Mouse (Mus musculus) embryonic facial prominence, embryonic 11.5 days (tissue): ENCODE measurements around the gene 2510002D24Rik. TPM values are rescaled to one million over a fixed set of nuclear protein-coding genes. Genes with fewer than 3 reads are reported as not detected.

ENCODE experiments used
- ATAC-seq: fragments of 200-750 bp; cut with Nextera tagmentation; replicated peaks from 2 replicates; pipeline ENCODE4 v1.8.0; 2017; ENCODE audit warnings: low read depth; ENCODE audit not compliant: insufficient number of reproducible peaks, low FRiP score, low TSS enrichment
- DNase-seq: peaks from one replicate; pipeline ENCODE4 v3.0.0-alpha.2; 2015; ENCODE audit warnings: low spot score
- H3K27ac ChIP-seq: fragments of 300-500 bp; sonication (generic); replicated peaks from 2 replicates; pipeline ENCODE4 v1.5.1; 2014; ENCODE audit warnings: mild to moderate bottlenecking, low read depth, low read length, control low read depth
- H3K27me3 ChIP-seq: fragments of 300-500 bp; sonication (generic); 2 replicates; pipeline ENCODE4 v1.6.1; 2014; ENCODE audit warnings: mild to moderate bottlenecking, low read length, moderate library complexity, mixed read lengths; ENCODE audit not compliant: control insufficient read depth, insufficient read depth
- H3K36me3 ChIP-seq: fragments of 300-500 bp; sonication (generic); replicated peaks from 2 replicates; pipeline ENCODE4 v1.6.1; 2014; ENCODE audit warnings: low read depth, mild to moderate bottlenecking, low read length, moderate library complexity, mixed read lengths; ENCODE audit not compliant: control insufficient read depth, insufficient read depth
- H3K4me1 ChIP-seq: fragments of 300-500 bp; sonication (generic); 2 replicates; pipeline ENCODE4 v1.6.1; 2014; ENCODE audit warnings: low read length, mixed read lengths; ENCODE audit not compliant: control insufficient read depth, insufficient read depth
- H3K4me2 ChIP-seq: fragments of 300-500 bp; sonication (generic); 2 replicates; pipeline ENCODE4 v1.6.1; 2014; ENCODE audit warnings: low read depth, mild to moderate bottlenecking, control low read depth, low read length, moderate library complexity
- H3K4me3 ChIP-seq: fragments of 300-500 bp; sonication (generic); 2 replicates; pipeline ENCODE4 v1.5.1; 2014; ENCODE audit warnings: low read depth, low read length, control low read depth
- H3K9ac ChIP-seq: fragments of 300-500 bp; sonication (generic); replicated peaks from 2 replicates; pipeline ENCODE4 v1.6.1; 2014; ENCODE audit warnings: mild to moderate bottlenecking, control low read depth, low read length
- H3K9me3 ChIP-seq: fragments of 300-500 bp; sonication (generic); replicated peaks from 2 replicates; pipeline ENCODE4 v1.6.1; 2016; ENCODE audit warnings: mild to moderate bottlenecking, low read length, inconsistent platforms, mixed read lengths; ENCODE audit not compliant: control insufficient read depth
- WGBS: fragments of 180-500 bp; shearing (Covaris S2); extraction: QIAGEN DNeasy Blood & Tissue Kit; methylation state at CpG from one replicate; pipeline ENCODE4 v1.1.7; 2014; 5-methylcytosine and 5-hydroxymethylcytosine counted together
- polyA plus RNA-seq: library from polyadenylated mRNA; unstranded; fragments of >200 nt; fragmentation: Nextera tagmentation; extraction: Ambion mirVana; gene quantifications from 2 replicates; pipeline ENCODE4 v1.2.1, GENCODE M21; 2014

The 2510002D24Rik gene
- polyA plus RNA-seq, 1 experiment from 2014 or later: 16.4 TPM

- Histone ChIP-seq H3K4me2 (no peak overlapping the region), H3K9me3 (no peaks in the 10 kb centered on the region), H3K36me3 (peaks cover 7% of the 10 kb centered on the region), H3K9ac (no peak overlapping the region), H3K4me3 (no peak overlapping the region), H3K27ac (no peak overlapping the region), H3K27me3 (no peaks in the 10 kb centered on the region), H3K4me1 (no peaks in the 10 kb centered on the region)
- ATAC-seq (no peak), DNase-seq (no peak)
- 93% methylated on average over 2 of the region's 2 CpGs for WGBS
These were observed 30.6 kb upstream of the 2510002D24Rik start for GRCm38 (mm10) chr16:18805746-18806145.

- H3K27me3 ChIP-seq: no peaks in the 10 kb centered on the region
- H3K4me2 ChIP-seq: no peak overlapping the region
- no peak for ATAC-seq
- no peaks in the 10 kb centered on the region for H3K9me3 ChIP-seq
- no peak overlapping the region for H3K4me3 ChIP-seq
- H3K4me1 ChIP-seq: no peaks in the 10 kb centered on the region
- DNase-seq: no peak
- no peak overlapping the region for H3K9ac ChIP-seq
- H3K36me3 ChIP-seq: peaks cover 7% of the 10 kb centered on the region
- no peak overlapping the region for H3K27ac ChIP-seq
- WGBS: 94% methylated on average over 5 of the region's 5 CpGs
These were observed 27.4 kb upstream of the 2510002D24Rik start for GRCm38 (mm10) chr16:18809001-18809400.

- Histone ChIP-seq H3K4me2 (peak overlapping the region; percentile 81), H3K27ac (no peak overlapping the region)
- ATAC-seq: no peak; the same call in 1 of the 2 replicates
These were observed 25.3 kb upstream of the 2510002D24Rik start for GRCm38 (mm10) chr16:18811032-18811431.

DNA sequence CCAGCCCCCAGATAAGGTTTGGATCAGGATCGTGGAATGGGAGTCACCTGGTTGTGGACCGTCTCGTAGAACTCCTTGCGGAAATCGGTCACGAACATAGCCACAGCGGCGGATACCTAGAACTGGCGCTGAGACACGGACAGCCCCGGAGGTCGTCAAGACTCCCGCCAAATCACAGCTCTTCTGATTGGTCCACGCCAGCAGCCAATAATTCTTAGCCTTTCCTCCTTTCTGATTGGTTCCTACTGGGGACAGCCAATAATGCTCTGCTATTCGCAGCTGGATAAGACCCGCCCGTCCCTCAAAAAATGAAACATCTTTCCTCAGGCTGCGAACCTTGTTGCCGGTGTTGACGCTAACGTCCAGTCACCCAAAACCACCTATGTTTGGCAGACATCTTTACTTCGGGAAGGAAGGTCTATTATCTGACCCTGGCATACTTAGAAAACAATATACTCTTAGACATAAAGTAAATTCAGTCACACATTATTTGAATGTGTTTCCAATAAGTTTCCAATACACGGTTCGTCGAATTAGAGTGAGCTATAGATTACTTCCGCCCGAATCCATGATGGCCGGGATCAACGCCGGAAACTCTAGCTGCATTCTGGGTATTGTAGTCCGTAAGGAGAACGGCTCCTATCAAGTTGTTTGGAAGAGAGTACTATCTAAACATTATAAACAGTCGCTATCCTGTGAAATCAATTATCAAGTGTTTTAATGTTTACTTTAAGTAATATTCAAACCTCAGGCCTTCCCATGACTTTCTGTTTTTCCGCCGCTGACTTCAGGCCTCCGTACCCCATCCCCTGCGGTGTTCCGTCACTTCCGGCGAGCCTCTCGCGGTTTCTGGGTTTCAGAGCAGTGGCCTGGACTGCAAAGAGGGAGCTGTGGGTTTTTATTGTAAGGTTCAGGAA is 24.7 kb upstream of the 2510002D24Rik start, which contains the start of the genes Ufd1 and Cdc45:
Gene Ufd1, plus strand, starts transcription at position 312 of the 917 bp plus-strand sequence.
Gene Cdc45, minus strand, starts transcription at position 520 of the 917 bp plus-strand sequence.
- Histone ChIP-seq H3K9me3 (no peaks in the 10 kb centered on the region), H3K36me3 (no peaks in the 10 kb centered on the region), H3K27ac (no peak within 1 kb of the TSS), H3K4me2 (peak within 1 kb of the TSS; percentile 81), H3K27me3 (no peaks in the 10 kb centered on the region), H3K9ac (peak within 1 kb of the TSS; percentile 73), H3K4me1 (no peaks in the 10 kb centered on the region), H3K4me3 (peak within 1 kb of the TSS; percentile 67)
- DNase-seq: peak; percentile 94
- under 1% methylated on average over 42 of the region's 42 CpGs for whole genome bisulfite sequencing
- ATAC-seq: peak; percentile 94

More at GRCm38 (mm10) chr16:18811032-18811431, 25.3 kb upstream of the 2510002D24Rik start:
- Histone ChIP-seq H3K27me3 (no peaks in the 10 kb centered on the region), H3K4me3 (peak overlapping the region; percentile 67), H3K9me3 (no peaks in the 10 kb centered on the region), H3K36me3 (no peaks in the 10 kb centered on the region; the same call in 1 of the 2 replicates), H3K4me1 (no peaks in the 10 kb centered on the region), H3K9ac (peak overlapping the region; percentile 68)
- DNase-seq: no peak
- 9% methylated on average over 5 of the region's 5 CpGs for WGBS

DNA sequence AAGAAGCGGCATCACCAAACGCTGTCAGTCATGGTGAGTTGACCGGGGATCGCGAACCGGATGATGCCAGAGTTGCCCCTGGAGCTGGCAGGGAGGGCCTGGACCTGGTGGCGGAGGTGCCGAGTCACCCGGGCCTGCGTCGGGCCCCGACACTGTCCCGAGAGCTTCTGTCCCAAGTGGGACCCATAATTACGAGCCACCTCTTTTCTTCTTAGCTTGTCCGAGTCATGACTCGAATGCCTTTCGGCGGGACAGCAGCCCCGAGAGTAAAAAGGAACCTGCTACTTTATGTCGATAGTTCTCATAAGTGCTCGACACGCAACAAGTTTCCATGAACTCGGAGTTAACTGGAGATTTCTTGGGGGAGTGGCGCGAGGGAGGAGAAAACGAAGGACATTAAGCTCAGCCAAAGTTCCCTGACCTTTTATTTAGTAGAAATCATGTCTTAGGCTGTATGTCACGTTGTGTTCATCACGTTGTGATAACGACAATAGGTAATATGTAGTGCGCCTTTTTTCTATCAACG is 23.9 kb upstream of the 2510002D24Rik start:
- H3K27ac ChIP-seq: no peak overlapping the region
- peak overlapping the region; percentile 67 for H3K4me3 ChIP-seq
- H3K4me2 ChIP-seq: peak overlapping the region; percentile 50
- no peaks in the 10 kb centered on the region for H3K9me3 ChIP-seq
- 1% methylated on average over 31 of the region's 31 CpGs for WGBS
- no peaks in the 10 kb centered on the region for H3K27me3 ChIP-seq
- ATAC-seq (peak; percentile 25; the same call in 1 of the 2 replicates), DNase-seq (no peak)
- H3K9ac ChIP-seq: peak overlapping the region; percentile 73
- H3K36me3 ChIP-seq: no peaks in the 10 kb centered on the region
- H3K4me1 ChIP-seq: no peaks in the 10 kb centered on the region

GRCm38 (mm10) chr16:18822356-18822755 is 14.0 kb upstream of the 2510002D24Rik start:
- H3K9ac ChIP-seq: no peak overlapping the region
- no peaks in the 10 kb centered on the region for H3K9me3 ChIP-seq
- H3K4me3 ChIP-seq: no peak overlapping the region
- H3K36me3 ChIP-seq: peaks cover 31% of the 10 kb centered on the region
- ATAC-seq: no peak
- no peak overlapping the region for H3K4me2 ChIP-seq
- H3K27me3 ChIP-seq: no peaks in the 10 kb centered on the region
- 87% methylated on average over 1 of the region's 1 CpGs for WGBS
- no peak for DNase-seq
- H3K27ac ChIP-seq: no peak overlapping the region
- H3K4me1 ChIP-seq: no peaks in the 10 kb centered on the region

GRCm38 (mm10) chr16:18822925-18823324 is 13.5 kb upstream of the 2510002D24Rik start:
- no peak overlapping the region for H3K4me2 ChIP-seq
- peaks cover 31% of the 10 kb centered on the region for H3K36me3 ChIP-seq
- no peaks in the 10 kb centered on the region for H3K9me3 ChIP-seq
- no peak overlapping the region for H3K4me3 ChIP-seq
- 86% methylated on average over 4 of the region's 4 CpGs for WGBS
- H3K27ac ChIP-seq: no peak overlapping the region
- ATAC-seq (no peak), DNase-seq (no peak)
- no peaks in the 10 kb centered on the region for H3K27me3 ChIP-seq
- no peaks in the 10 kb centered on the region for H3K4me1 ChIP-seq
- H3K9ac ChIP-seq: no peak overlapping the region

DNA sequence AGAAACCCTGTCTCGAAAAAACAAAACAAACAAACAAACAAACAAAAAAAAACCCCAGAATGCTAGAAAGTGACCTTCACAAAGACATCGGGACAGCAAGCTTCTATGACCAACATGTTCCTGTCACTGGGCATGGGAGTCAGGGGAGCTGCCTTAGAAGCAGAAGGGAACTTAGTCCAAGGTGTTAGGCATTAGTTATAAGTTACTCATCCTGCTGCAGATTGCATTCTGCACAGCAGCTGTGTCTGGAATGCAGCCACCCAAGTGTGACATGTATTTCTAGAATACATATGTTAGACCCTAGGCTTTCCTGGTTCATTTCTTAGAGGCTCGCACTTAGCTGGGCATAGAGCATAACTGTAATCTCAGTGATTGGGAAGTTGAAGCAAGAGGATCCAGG is 7.7 kb upstream of the 2510002D24Rik start:
- Histone ChIP-seq H3K4me3 (no peak overlapping the region), H3K9me3 (no peaks in the 10 kb centered on the region), H3K4me2 (no peak overlapping the region), H3K36me3 (peaks cover 6% of the 10 kb centered on the region), H3K4me1 (no peaks in the 10 kb centered on the region), H3K27ac (no peak overlapping the region), H3K27me3 (no peaks in the 10 kb centered on the region), H3K9ac (no peak overlapping the region)
- no peak for DNase-seq
- WGBS: 93% methylated on average over 3 of the region's 3 CpGs
- no peak for ATAC-seq
